Mouse (Mus musculus) hindbrain, embryonic 11.5 days (tissue): ENCODE measurements around the gene Sox21. TPM values are rescaled to one million over a fixed set of nuclear protein-coding genes. Genes with fewer than 3 reads are reported as not detected.

Experiments used
- ATAC-seq: fragments of 200-750 bp; cut with Nextera tagmentation; 2 replicates; pipeline ENCODE4 v1.8.0; 2017; ENCODE audit warnings: mild to moderate bottlenecking, moderate TSS enrichment, moderate library complexity; ENCODE audit not compliant: low FRiP score
- DNase-seq: peaks from one replicate; pipeline ENCODE4 v3.0.0-alpha.2; 2015; ENCODE audit warnings: low spot score
- H3K27ac ChIP-seq: fragments of 300-500 bp; sonication (generic); 2 replicates; pipeline ENCODE4 v1.5.1; 2014; ENCODE audit warnings: mild to moderate bottlenecking, low read depth, low read length
- H3K27me3 ChIP-seq: fragments of 300-500 bp; sonication (generic); 2 replicates; pipeline ENCODE4 v1.6.1; 2014; ENCODE audit warnings: mild to moderate bottlenecking, low read length, moderate library complexity, mixed read lengths; ENCODE audit not compliant: control insufficient read depth, insufficient read depth
- H3K36me3 ChIP-seq: fragments of 300-500 bp; sonication (generic); 2 replicates; pipeline ENCODE4 v1.6.1; 2014; ENCODE audit warnings: mild to moderate bottlenecking, low read length, moderate library complexity, mixed read lengths; ENCODE audit not compliant: control insufficient read depth, insufficient read depth
- H3K4me1 ChIP-seq: fragments of 300-500 bp; sonication (generic); replicated peaks from 2 replicates; pipeline ENCODE4 v1.6.1; 2014; ENCODE audit warnings: low read length, mixed read lengths; ENCODE audit not compliant: control insufficient read depth, insufficient read depth
- H3K4me2 ChIP-seq: fragments of 300-500 bp; sonication (generic); replicated peaks from 2 replicates; pipeline ENCODE4 v1.6.1; 2014; ENCODE audit warnings: mild to moderate bottlenecking, low read depth, low read length
- H3K4me3 ChIP-seq: fragments of 300-500 bp; sonication (generic); 2 replicates; pipeline ENCODE4 v1.5.1; 2014; ENCODE audit warnings: low read depth, low read length
- H3K9ac ChIP-seq: fragments of 300-500 bp; sonication (generic); 2 replicates; pipeline ENCODE4 v1.6.1; 2014; ENCODE audit warnings: low read depth, low read length
- H3K9me3 ChIP-seq: fragments of 300-500 bp; sonication (generic); 2 replicates; pipeline ENCODE4 v1.6.1; 2016; ENCODE audit warnings: low read length; ENCODE audit not compliant: control insufficient read depth
- WGBS: fragments of 180-500 bp; shearing (Covaris S2); extraction: QIAGEN DNeasy Blood & Tissue Kit; methylation state at CpG from one replicate; pipeline ENCODE4 v1.1.7; 2014; 5-methylcytosine and 5-hydroxymethylcytosine counted together
- polyA plus RNA-seq: library from polyadenylated mRNA; unstranded; fragments of >200 nt; fragmentation: Nextera tagmentation; extraction: Ambion mirVana; gene quantifications from 2 replicates; pipeline ENCODE4 v1.2.1, GENCODE M21; 2014

Sox21 gene
- polyA plus RNA-seq, 1 experiment from 2014 or later: 10.7 TPM

GRCm38 (mm10) chr14:118232381-118232970, 4.4 kb downstream of the Sox21 start:
- no peaks in the 10 kb centered on the region for H3K36me3 ChIP-seq
- WGBS: 1% methylated on average over 8 of the region's 8 CpGs
- no peaks in the 10 kb centered on the region for H3K9me3 ChIP-seq
- no peak overlapping the region for H3K27ac ChIP-seq
- ATAC-seq: no peak
- H3K4me3 ChIP-seq: peak overlapping the region; percentile 19; the same call in 1 of the 2 replicates
- 0 out of 2 replicates have a peak overlapping the region, but pooled peaks have one; percentile 25 for H3K9ac ChIP-seq
- peaks cover 39% of the 10 kb centered on the region for H3K27me3 ChIP-seq
- peak; percentile 60 for DNase-seq
- H3K4me1 ChIP-seq: peaks cover 9% of the 10 kb centered on the region
- peak overlapping the region; percentile 48 for H3K4me2 ChIP-seq

- DNase-seq (peak; percentile 51), ATAC-seq (no peak)
- H3K4me2 ChIP-seq: peak overlapping the region; percentile 42
- peaks cover 20% of the 10 kb centered on the region for H3K4me1 ChIP-seq
- no peaks in the 10 kb centered on the region for H3K36me3 ChIP-seq
- H3K9me3 ChIP-seq: no peaks in the 10 kb centered on the region
- WGBS: 0% methylated on average over 21 of the region's 21 CpGs
- peaks cover 45% of the 10 kb centered on the region for H3K27me3 ChIP-seq
- 0 out of 2 replicates have a peak overlapping the region, but pooled peaks have one; percentile 8 for H3K4me3 ChIP-seq
- no peak overlapping the region for H3K9ac ChIP-seq
- no peak overlapping the region for H3K27ac ChIP-seq
Measured at GRCm38 (mm10) chr14:118226471-118227155, 10.2 kb downstream of the Sox21 start.

- peak; percentile 49 for ATAC-seq
- Histone ChIP-seq H3K9ac (peak overlapping the region; percentile 31; the same call in 1 of the 2 replicates), H3K4me1 (peaks cover 20% of the 10 kb centered on the region), H3K9me3 (no peaks in the 10 kb centered on the region), H3K27ac (no peak overlapping the region), H3K27me3 (peaks cover 45% of the 10 kb centered on the region), H3K4me3 (0 out of 2 replicates have a peak overlapping the region, but pooled peaks have one; percentile 8), H3K36me3 (no peaks in the 10 kb centered on the region), H3K4me2 (peak overlapping the region; percentile 42)
- WGBS: 0% methylated on average over 21 of the region's 21 CpGs
- peak; percentile 73 for DNase-seq
Measured at GRCm38 (mm10) chr14:118225911-118226310, 10.9 kb downstream of the Sox21 start.

- no peak overlapping the region for H3K27ac ChIP-seq
- peaks cover 45% of the 10 kb centered on the region for H3K27me3 ChIP-seq
- ATAC-seq: no peak
- peaks cover 20% of the 10 kb centered on the region for H3K4me1 ChIP-seq
- no peak overlapping the region for H3K4me3 ChIP-seq
- peak overlapping the region; percentile 42 for H3K4me2 ChIP-seq
- H3K9me3 ChIP-seq: no peaks in the 10 kb centered on the region
- 15% methylated on average over 16 of the region's 16 CpGs for WGBS
- peak; percentile 54 for DNase-seq
- H3K36me3 ChIP-seq: no peaks in the 10 kb centered on the region
- no peak overlapping the region for H3K9ac ChIP-seq
Measured at GRCm38 (mm10) chr14:118225061-118225743, 11.6 kb downstream of the Sox21 start.

- 97% methylated on average over 1 of the region's 1 CpGs for WGBS
- peaks cover 24% of the 10 kb centered on the region for H3K27me3 ChIP-seq
Measured at GRCm38 (mm10) chr14:118220885-118221284, 15.9 kb downstream of the Sox21 start.

GRCm38 (mm10) chr14:118216826-118217225, 20.0 kb downstream of the Sox21 start:
- ATAC-seq: no peak
- no peak overlapping the region for H3K9ac ChIP-seq
- H3K4me3 ChIP-seq: no peak overlapping the region
- whole genome bisulfite sequencing: 93% methylated on average over 8 of the region's 8 CpGs
- no peak overlapping the region for H3K27ac ChIP-seq
- H3K27me3 ChIP-seq: no peaks in the 10 kb centered on the region
- no peak overlapping the region for H3K4me2 ChIP-seq
- H3K36me3 ChIP-seq: no peaks in the 10 kb centered on the region
- DNase-seq: no peak
- no peaks in the 10 kb centered on the region for H3K9me3 ChIP-seq
- H3K4me1 ChIP-seq: no peaks in the 10 kb centered on the region

More at GRCm38 (mm10) chr14:118220885-118221284, 15.9 kb downstream of the Sox21 start:
- H3K9ac ChIP-seq: no peak overlapping the region
- H3K36me3 ChIP-seq: no peaks in the 10 kb centered on the region
- DNase-seq (no peak), ATAC-seq (no peak)
- peaks cover 7% of the 10 kb centered on the region for H3K4me1 ChIP-seq
- no peak overlapping the region for H3K27ac ChIP-seq
- H3K4me3 ChIP-seq: no peak overlapping the region
- H3K4me2 ChIP-seq: no peak overlapping the region
- H3K9me3 ChIP-seq: no peaks in the 10 kb centered on the region

GRCm38 (mm10) chr14:118212188-118212804, 24.5 kb downstream of the Sox21 start:
- WGBS: 80% methylated on average over 15 of the region's 15 CpGs
- no peak for ATAC-seq

GRCm38 (mm10) chr14:118209642-118210041, 27.2 kb downstream of the Sox21 start:
- H3K4me2 ChIP-seq: no peak overlapping the region
- no peak overlapping the region for H3K4me3 ChIP-seq
- no peaks in the 10 kb centered on the region for H3K36me3 ChIP-seq
- ATAC-seq: peak; percentile 75
- peak; percentile 79 for DNase-seq
- H3K27me3 ChIP-seq: 0 out of 2 replicates have a peak, but pooled peaks cover 2% of the 10 kb centered on the region
- H3K27ac ChIP-seq: no peak overlapping the region
- H3K4me1 ChIP-seq: no peaks in the 10 kb centered on the region
- no peaks in the 10 kb centered on the region for H3K9me3 ChIP-seq
- no peak overlapping the region for H3K9ac ChIP-seq
- 15% methylated on average over 5 of the region's 5 CpGs for WGBS

More at GRCm38 (mm10) chr14:118212188-118212804, 24.5 kb downstream of the Sox21 start:
- Histone ChIP-seq H3K9ac (no peak overlapping the region), H3K27me3 (0 out of 2 replicates have a peak, but pooled peaks cover 2% of the 10 kb centered on the region), H3K4me1 (no peaks in the 10 kb centered on the region), H3K36me3 (no peaks in the 10 kb centered on the region), H3K27ac (no peak overlapping the region), H3K4me3 (no peak overlapping the region), H3K9me3 (no peaks in the 10 kb centered on the region), H3K4me2 (no peak overlapping the region)
- DNase-seq: no peak
